Mouse (Mus musculus) lung, adult 2 months (tissue): ENCODE results near the gene Gm1604a.
"Not testable (repeated sequence)": the region's sequence is repeated elsewhere in the genome, so short reads cannot be mapped to it uniquely, and the experiment has no call there.

Experiments
- CTCF ChIP-seq: fragments of 200-500 bp; IDR thresholded peaks from 2 replicates; pipeline ENCODE4 v1.5.1; 2011; ENCODE audit warnings: mild to moderate bottlenecking, low read length, control low read depth; ENCODE audit not compliant: insufficient read depth
- POLR2A ChIP-seq: fragments of 200-500 bp; IDR thresholded peaks from 2 replicates; pipeline ENCODE4 v1.6.1; 2011; ENCODE audit warnings: low read depth, mild to moderate bottlenecking, control low read depth, low read length, borderline replicate concordance; ENCODE audit errors: extremely low read depth

GRCm38 (mm10) chr17:7009901-7010300, 15.5 kb upstream of the Gm1604a start:
- not testable (repeated sequence) for TF ChIP-seq POLR2A, CTCF
